Mouse (Mus musculus): ENCODE results near the gene Haspin. TPM values are rescaled to one million over a fixed set of nuclear protein-coding genes. Genes with fewer than 3 reads are reported as not detected.

Haspin gene
- total and polyA plus RNA-seq, 3 experiments, result 15.7 to 27.0 (median 18.6) TPM

DNA sequence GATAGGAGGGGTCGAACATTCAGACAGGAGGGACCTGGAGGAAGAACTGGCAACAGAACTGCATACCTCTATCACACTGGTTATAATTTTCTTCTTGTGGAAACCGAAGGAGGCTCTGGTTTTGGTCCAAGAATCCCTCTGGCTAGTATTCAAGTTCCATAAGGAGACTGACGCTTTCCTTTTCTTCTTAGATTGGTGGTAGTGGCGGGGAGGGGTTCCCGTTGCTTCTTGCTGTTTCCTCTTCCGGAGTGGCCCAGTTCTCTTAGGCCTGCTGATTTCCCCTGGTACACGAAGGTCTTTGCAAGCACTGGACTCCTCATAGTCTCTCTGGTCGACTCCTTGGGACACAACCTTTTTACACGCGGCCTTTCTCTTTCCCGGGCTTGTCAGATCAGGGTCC, 978 bp downstream of the Haspin start:
- no peak overlapping the region; the same call in 1 of the 2 replicates for H3K27ac ChIP-seq (ENCODE audit: insufficient read depth, low read depth)
- in situ Hi-C loops (cut with MboI; ENCODE audit: low pct_ligation_motif_present, low pct_unique_long_range_greater_than_20kb, low sequenced_read_pairs) (loop anchor here (10.0 to 25.0 kb wide), 2 partner anchors 148 to 1225 kb away; partner anchors contain the start of genes Olfr411 and Olfr412), dilution Hi-C loops (cut with MboI; ENCODE audit: extremely low pct_ligation_motif_present, extremely low pct_unique_long_range_greater_than_20kb, low sequenced_read_pairs) (no loop called here)
- peak overlapping the region; percentile 99 for H3K4me2 ChIP-seq (ENCODE audit: insufficient read depth, low read depth, poor library complexity, severe bottlenecking)
- H3K4me3 ChIP-seq (replicated peaks in 1 of 3; ENCODE audit: low read depth in 2 of 3, low read length in 2 of 3, poor library complexity in 1 of 3), result peak overlapping the region; percentile 80 to 97 (median 93)
- peaks cover 0 to 31% of the 10 kb centered on the region in 2 experiments for H3K36me3 ChIP-seq (replicated peaks in 1 of 2; ENCODE audit: control insufficient read depth in 1 of 2, insufficient read depth in 1 of 2, low read length in 1 of 2)
- H3K27me3 ChIP-seq (replicated peaks), result peaks cover 6% of the 10 kb centered on the region
- peaks cover 8 to 47% of the 10 kb centered on the region in 2 experiments; a peak in 2 of 4 replicates for H3K4me1 ChIP-seq (ENCODE audit: control insufficient read depth in 1 of 2, insufficient read depth in 2 of 2)
- TF ChIP-seq ELF1 (IDR thresholded peaks at IDR 0.05; ENCODE audit: low read depth, low read length) (peak; percentile 30; the same call in 1 of the 2 replicates), ZMIZ1 (IDR thresholded peaks at IDR 0.05; ENCODE audit: low read depth, low read length) (no peak)
- peaks cover 57% of the 10 kb centered on the region for H3K79me2 ChIP-seq (replicated peaks; ENCODE audit: control insufficient read depth, extremely low read depth, insufficient read depth, poor library complexity, severe bottlenecking)
- peak; percentile 33 for DNase-seq (ENCODE audit: extremely low read depth)
- peak overlapping the region; percentile 89 for H3K9ac ChIP-seq (ENCODE audit: insufficient read depth, low read depth)
- H3K9me3 ChIP-seq (replicated peaks; ENCODE audit: low read length), result no peaks in the 10 kb centered on the region

DNA sequence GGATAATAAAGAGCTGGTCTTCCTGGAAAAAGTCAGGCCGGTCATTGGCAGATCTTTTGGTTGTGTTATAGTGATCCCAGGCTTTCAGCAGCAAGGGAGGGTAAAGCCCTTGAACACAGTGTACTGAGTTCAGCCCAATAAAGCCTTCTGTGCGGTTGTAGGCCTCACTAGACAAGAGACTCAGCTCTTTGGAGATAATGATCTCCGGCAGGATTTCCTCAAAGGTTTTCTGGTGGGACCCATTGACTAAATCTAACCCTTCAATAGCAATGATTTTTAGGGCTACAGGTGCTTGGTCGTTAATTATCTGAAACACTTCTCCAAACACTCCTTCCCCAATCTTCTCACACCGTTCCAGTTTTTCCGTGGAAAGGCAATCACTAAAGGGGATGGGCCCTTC, 1.5 kb downstream of the Haspin start:
- peak overlapping the region; percentile 99 for H3K4me2 ChIP-seq (ENCODE audit: insufficient read depth, low read depth, poor library complexity, severe bottlenecking)
- TF ChIP-seq MAX (IDR thresholded peaks at IDR 0.05; ENCODE audit: low read length) (0 out of 2 replicates have a peak, but pooled peaks have one; percentile 18), ZMIZ1 (IDR thresholded peaks at IDR 0.05; ENCODE audit: low read depth, low read length) (no peak; the same call in 1 of the 2 replicates), CHD2 (IDR thresholded peaks at IDR 0.05; ENCODE audit: low read length) (no peak)
- no peaks in the 10 kb centered on the region for H3K9me3 ChIP-seq (replicated peaks; ENCODE audit: low read length)
- in situ Hi-C loops (cut with MboI; ENCODE audit: low pct_ligation_motif_present, low pct_unique_long_range_greater_than_20kb, low sequenced_read_pairs) (loop anchor here (10.0 to 25.0 kb wide), 2 partner anchors 148 to 1226 kb away; partner anchors contain the start of genes Olfr411 and Olfr412), dilution Hi-C loops (cut with MboI; ENCODE audit: extremely low pct_ligation_motif_present, extremely low pct_unique_long_range_greater_than_20kb, low sequenced_read_pairs) (no loop called here)
- peaks cover 0 to 34% of the 10 kb centered on the region in 2 experiments for H3K36me3 ChIP-seq (replicated peaks in 1 of 2; ENCODE audit: control insufficient read depth in 1 of 2, insufficient read depth in 1 of 2, low read length in 1 of 2)
- peaks cover 59% of the 10 kb centered on the region for H3K79me2 ChIP-seq (replicated peaks; ENCODE audit: control insufficient read depth, extremely low read depth, insufficient read depth, poor library complexity, severe bottlenecking)
- H3K9ac ChIP-seq (ENCODE audit: insufficient read depth, low read depth), result peak overlapping the region; percentile 89
- no peak for DNase-seq (ENCODE audit: extremely low read depth)
- H3K27ac ChIP-seq (ENCODE audit: insufficient read depth, low read depth), result no peak overlapping the region
- H3K4me1 ChIP-seq (ENCODE audit: control insufficient read depth in 1 of 2, insufficient read depth in 2 of 2), result peaks cover 8 to 50% of the 10 kb centered on the region in 2 experiments; a peak in 2 of 4 replicates
- H3K27me3 ChIP-seq (replicated peaks), result peaks cover 5% of the 10 kb centered on the region
- H3K4me3 ChIP-seq (replicated peaks in 1 of 3; ENCODE audit: low read depth in 2 of 3, low read length in 2 of 3, poor library complexity in 1 of 3), result peak overlapping the region; percentile 80 to 97 (median 93)

- Histone ChIP-seq H3K4me1 (ENCODE audit: control insufficient read depth in 1 of 2, insufficient read depth in 2 of 2) (peaks cover 12 to 71% of the 10 kb centered on the region in 2 experiments), H3K9ac (ENCODE audit: insufficient read depth, low read depth) (peak overlapping the region; percentile 89)
- TF ChIP-seq ETS1 (conservative IDR thresholded peaks at IDR 0.05; ENCODE audit: low read depth, low read length) (no peak), TBP (conservative IDR thresholded peaks at IDR 0.05; ENCODE audit: low read depth, low read length) (no peak), CHD1 (IDR thresholded peaks at IDR 0.05; ENCODE audit: low read depth, low read length) (no peak; the same call in 1 of the 2 replicates), SMC3 (IDR thresholded peaks at IDR 0.05; ENCODE audit: low read depth, low read length) (no peak), EP300 (IDR thresholded peaks at IDR 0.05; ENCODE audit: low read length) (no peak), MXI1 (IDR thresholded peaks at IDR 0.05; ENCODE audit: low read depth, low read length) (peak; percentile 81), MAZ (IDR thresholded peaks at IDR 0.05; ENCODE audit: low read depth, low read length) (no peak), ZKSCAN1 (IDR thresholded peaks at IDR 0.05; ENCODE audit: borderline replicate concordance, low read depth, low read length) (no peak), TCF12 (IDR thresholded peaks at IDR 0.05; ENCODE audit: low read depth, low read length) (no peak), GABPA (IDR thresholded peaks at IDR 0.05; ENCODE audit: insufficient replicate concordance, low read depth, low read length) (no peak), CHD2 (IDR thresholded peaks at IDR 0.05; ENCODE audit: low read length) (no peak), USF2 (conservative IDR thresholded peaks at IDR 0.05; ENCODE audit: low read depth, low read length) (no peak), MYC (IDR thresholded peaks at IDR 0.05; ENCODE audit: low read depth, low read length) (peak; percentile 72; the same call in 1 of the 2 replicates), MAX (IDR thresholded peaks at IDR 0.05; ENCODE audit: low read length) (peak; percentile 32)
Measured at GRCm38 (mm10) chr11:73134222-73134621, 3.9 kb downstream of the Haspin start.

More at GRCm38 (mm10) chr11:73134222-73134621, 3.9 kb downstream of the Haspin start:
- Histone ChIP-seq H3K27ac (ENCODE audit: insufficient read depth, low read depth) (no peak overlapping the region), H3K9me3 (replicated peaks; ENCODE audit: low read length) (no peaks in the 10 kb centered on the region), H3K79me2 (replicated peaks; ENCODE audit: control insufficient read depth, extremely low read depth, insufficient read depth, poor library complexity, severe bottlenecking) (peaks cover 59% of the 10 kb centered on the region), H3K4me3 (replicated peaks in 1 of 3; ENCODE audit: low read depth in 2 of 3, low read length in 2 of 3, poor library complexity in 1 of 3) (peak overlapping the region; percentile 52 to 97 (median 93)), H3K36me3 (replicated peaks in 1 of 2; ENCODE audit: control insufficient read depth in 1 of 2, insufficient read depth in 1 of 2, low read length in 1 of 2) (peaks cover 4 to 55% of the 10 kb centered on the region in 2 experiments), H3K27me3 (replicated peaks) (no peaks in the 10 kb centered on the region), H3K4me2 (ENCODE audit: insufficient read depth, low read depth, poor library complexity, severe bottlenecking) (peak overlapping the region; percentile 84)
- in situ Hi-C loops (cut with MboI; ENCODE audit: low pct_ligation_motif_present, low pct_unique_long_range_greater_than_20kb, low sequenced_read_pairs) (loop anchor here (10.0 to 25.0 kb wide), 2 partner anchors 151 to 1228 kb away; partner anchors contain the start of genes Olfr411 and Olfr412), dilution Hi-C loops (cut with MboI; ENCODE audit: extremely low pct_ligation_motif_present, extremely low pct_unique_long_range_greater_than_20kb, low sequenced_read_pairs) (no loop called here)
- DNase-seq (ENCODE audit: extremely low read depth), result no peak

Data from CH12.LX (cell line).